Mouse (Mus musculus) myocyte (in vitro differentiated cells): Measurements from ENCODE around the gene Olfr1346. TPM values are rescaled to one million over a fixed set of nuclear protein-coding genes. Genes with fewer than 3 reads are reported as not detected.

Experiments
- H3K27me3 ChIP-seq: one replicate; pipeline ENCODE4 v1.6.1; 2011; ENCODE audit not compliant: control insufficient read depth, insufficient read depth, insufficient read length
- H3K36me3 ChIP-seq: one replicate; pipeline ENCODE4 v1.6.1; 2011; ENCODE audit not compliant: control insufficient read depth, insufficient read depth
- H3K4me2 ChIP-seq: one replicate; pipeline ENCODE4 v1.6.1; 2011; ENCODE audit warnings: low read depth, control low read depth
- H3K4me3 ChIP-seq: one replicate; pipeline ENCODE4 v1.5.1; 2011; ENCODE audit warnings: mild to moderate bottlenecking, control low read depth, moderate library complexity
- H3K79me2 ChIP-seq: one replicate; pipeline ENCODE4 v1.6.1; 2011; ENCODE audit not compliant: control insufficient read depth, insufficient read depth
- H3ac ChIP-seq: one replicate; pipeline ENCODE4 v1.6.1; 2011; ENCODE audit not compliant: control insufficient read depth, insufficient read length
- CEBPB ChIP-seq: IDR thresholded peaks from 2 replicates; pipeline ENCODE4 v1.6.1; 2011; ENCODE audit warnings: mild to moderate bottlenecking, moderate library complexity; ENCODE audit not compliant: poor library complexity, insufficient read depth, severe bottlenecking
- E2F4 ChIP-seq: IDR thresholded peaks from one replicate; pipeline ENCODE4 v1.6.1; 2011; ENCODE audit warnings: mild to moderate bottlenecking, control low read depth, moderate library complexity; ENCODE audit not compliant: insufficient read depth
- MYOD1 ChIP-seq, 3 experiments: IDR thresholded peaks; one replicate each; pipeline ENCODE4 v1.6.1; 2011; ENCODE audit warnings: control low read depth in 2 of 3, low read depth in 2 of 3, mild to moderate bottlenecking in 2 of 3, moderate library complexity in 1 of 3; ENCODE audit not compliant: insufficient read length in 2 of 3, control insufficient read depth in 1 of 3
- MYOG ChIP-seq, 3 experiments: IDR thresholded peaks; one replicate each; pipeline ENCODE4 v1.6.1; 2011; ENCODE audit warnings: control low read depth in 2 of 3, low read depth in 2 of 3, mild to moderate bottlenecking in 2 of 3; ENCODE audit not compliant: insufficient read length in 2 of 3, control insufficient read depth in 1 of 3, insufficient read depth in 1 of 3
- POLR2A ChIP-seq: IDR thresholded peaks from one replicate; pipeline ENCODE4 v1.6.1; 2011; ENCODE audit warnings: low read depth, mild to moderate bottlenecking, control low read depth, moderate library complexity; ENCODE audit not compliant: insufficient read length
- POLR2AphosphoS2 ChIP-seq: IDR thresholded peaks from one replicate; pipeline ENCODE4 v1.6.1; 2011; ENCODE audit warnings: low read depth, control low read depth; ENCODE audit not compliant: insufficient read length
- REST ChIP-seq: IDR thresholded peaks from one replicate; pipeline ENCODE4 v1.6.1; 2011; ENCODE audit warnings: mild to moderate bottlenecking, control low read depth, moderate library complexity; ENCODE audit not compliant: insufficient read depth, insufficient read length
- SRF ChIP-seq: IDR thresholded peaks from one replicate; pipeline ENCODE4 v1.6.1; 2011; ENCODE audit warnings: low read depth; ENCODE audit not compliant: control insufficient read depth, insufficient read length
- TCF12 ChIP-seq: IDR thresholded peaks from one replicate; pipeline ENCODE4 v1.6.1; 2011; ENCODE audit warnings: mild to moderate bottlenecking, control low read depth; ENCODE audit not compliant: poor library complexity, insufficient read depth, severe bottlenecking
- TCF3 ChIP-seq: IDR thresholded peaks from one replicate; pipeline ENCODE4 v1.6.1; 2011; ENCODE audit warnings: low read depth, control low read depth; ENCODE audit not compliant: insufficient read length
- polyA plus RNA-seq: library from polyadenylated mRNA; unstranded; fragments of >200 nt; fragmentation: generic; extraction: Trizol; gene quantifications from one replicate; pipeline ENCODE4 v1.2.1, GENCODE M21; 2012; ENCODE audit warnings: missing spikeins

Olfr1346 gene
- polyA plus RNA-seq, 1 experiment, result not detected

- H3K27me3 ChIP-seq, result no peaks in the 10 kb centered on the region
- no peaks in the 10 kb centered on the region for H3K36me3 ChIP-seq
- H3K79me2 ChIP-seq, result no peaks in the 10 kb centered on the region
- H3K4me2 ChIP-seq, result no peak overlapping the region
- no peak overlapping the region for H3K4me3 ChIP-seq
- H3ac ChIP-seq, result no peak overlapping the region
- TF ChIP-seq SRF (no peak), REST (no peak), TCF3 (no peak), E2F4 (no peak), MYOD1 (IDR thresholded peaks at IDR 0.05; ENCODE audit: control insufficient read depth in 1 of 3, insufficient read length in 2 of 3, low read depth in 2 of 3) (no peak), POLR2AphosphoS2 (no peak), POLR2A (no peak)
These were observed 58.1 kb downstream of the Olfr1346 start for GRCm38 (mm10) chr7:6525001-6525400.

GRCm38 (mm10) chr7:6526141-6526540, 59.2 kb downstream of the Olfr1346 start:
- Histone ChIP-seq H3K27me3 (no peaks in the 10 kb centered on the region), H3K79me2 (no peaks in the 10 kb centered on the region), H3K4me3 (no peak overlapping the region), H3K36me3 (no peaks in the 10 kb centered on the region), H3ac (no peak overlapping the region), H3K4me2 (no peak overlapping the region)
- TF ChIP-seq SRF (no peak), E2F4 (no peak), TCF12 (no peak), MYOG (IDR thresholded peaks at IDR 0.05; ENCODE audit: control insufficient read depth in 1 of 3, insufficient read depth in 1 of 3, insufficient read length in 2 of 3, low read depth in 2 of 3) (no peak), CEBPB (no peak), POLR2A (no peak)

Other genes starting within 250 kb of the Olfr1346 start
- gene Zscan5b, start 244.8 kb upstream of the Olfr1346 start, polyA plus RNA-seq, result not detected
- not detected for gene Epp13, start 214.4 kb upstream of the Olfr1346 start, polyA plus RNA-seq
- gene Zfp667, start 180.5 kb upstream of the Olfr1346 start, polyA plus RNA-seq, result 2.8 TPM
- gene Zfp583, start 135.8 kb upstream of the Olfr1346 start, polyA plus RNA-seq, result 0.80 TPM
- 0.11 TPM for gene Gm3854, start 123.3 kb upstream of the Olfr1346 start, polyA plus RNA-seq
- 0.46 TPM for gene Zfp78, start 103.8 kb upstream of the Olfr1346 start, polyA plus RNA-seq
- 2.4 TPM for gene Zfp28, start 83.8 kb upstream of the Olfr1346 start, polyA plus RNA-seq
- not detected for gene Smim17, start 68.4 kb upstream of the Olfr1346 start, polyA plus RNA-seq
- gene Gm20715, start 56.8 kb upstream of the Olfr1346 start, polyA plus RNA-seq, result not detected
- gene Olfr1344, start 28.4 kb upstream of the Olfr1346 start, polyA plus RNA-seq, result not detected
- gene Olfr1336, start 10.9 kb upstream of the Olfr1346 start, polyA plus RNA-seq, result not detected
- not detected for gene Olfr5, start 19.8 kb downstream of the Olfr1346 start, polyA plus RNA-seq
- not detected for gene Olfr1347, start 32.7 kb downstream of the Olfr1346 start, polyA plus RNA-seq
- not detected for gene Olfr1348, start 41.6 kb downstream of the Olfr1346 start, polyA plus RNA-seq
- gene Olfr1349, start 55.8 kb downstream of the Olfr1346 start, polyA plus RNA-seq, result 0.06 TPM
- gene Olfr1350, start 97.7 kb downstream of the Olfr1346 start, polyA plus RNA-seq, result not detected
- 2.0 TPM for gene Zim1, start 229.3 kb downstream of the Olfr1346 start, polyA plus RNA-seq